Mouse (Mus musculus): Measurements from ENCODE around the gene Dpf2.

DNA sequence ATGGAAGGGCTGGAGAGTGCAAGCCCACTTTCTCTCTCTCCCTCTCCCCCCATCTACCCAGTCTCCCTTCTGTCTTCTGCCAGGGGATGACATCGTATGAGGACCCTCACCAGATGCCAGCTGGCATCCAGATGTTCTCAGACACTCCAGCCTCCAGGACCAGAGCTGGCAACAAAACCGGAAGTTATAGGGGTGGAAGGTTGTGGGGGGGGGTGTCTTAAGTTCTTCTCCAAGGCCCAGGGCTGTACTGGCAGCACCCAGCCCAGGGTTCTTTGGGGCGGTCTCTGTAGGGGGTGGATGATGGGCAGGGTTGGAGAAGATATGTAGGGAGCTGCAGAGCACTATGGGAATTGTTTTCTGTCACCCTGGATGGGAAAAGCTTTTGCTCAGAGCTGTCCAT lies 15.7 kb upstream of the Dpf2 start:
- TF ChIP-seq POLR2A (IDR thresholded peaks at IDR 0.05; ENCODE audit: low read depth, low read length) (no peak), CTCF (IDR thresholded peaks at IDR 0.05; ENCODE audit: borderline replicate concordance, insufficient read depth, low read length) (no peak)

Measured in embryonic fibroblast, embryonic 13.5 days (primary cell).